Mouse (Mus musculus): Measurements from ENCODE around the gene Nanos2. TPM values are rescaled to one million over a fixed set of nuclear protein-coding genes. Genes with fewer than 3 reads are reported as not detected.

Gene Nanos2
- 0.07 and 0.09 TPM in 2 replicates for polyA plus RNA-seq (2012; rRNA removed)

DNA sequence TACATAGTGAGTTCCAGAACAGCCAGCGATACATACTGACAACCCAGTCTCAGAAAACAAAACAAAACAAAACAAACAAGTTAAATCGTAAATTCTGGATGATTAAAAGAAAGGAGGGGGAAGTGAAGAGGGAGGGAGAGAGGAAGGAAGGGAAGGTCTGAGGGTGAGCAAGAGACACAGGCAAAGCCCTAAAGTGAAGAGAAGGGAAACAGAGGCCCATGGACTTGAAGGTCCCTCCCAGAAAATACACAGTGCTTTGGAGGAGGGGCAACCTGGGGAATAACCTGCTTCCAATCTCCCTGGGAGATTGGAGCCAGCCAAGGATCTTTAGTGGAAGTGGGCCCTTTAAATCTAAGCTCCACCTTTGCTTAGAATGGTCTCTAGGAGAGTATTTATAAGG lies at the start of gene Nanos2:
TSS of gene Nanos2 (plus strand) at position 301 of the 400 bp plus-strand sequence.
- Histone ChIP-seq H3K4me1 (ENCODE audit: control insufficient read depth, insufficient read depth, low read length) (no peaks in the 10 kb centered on the region), H3K4me3 (replicated peaks; ENCODE audit: extremely low read depth, low read depth, low read length) (no peak within 1 kb of the TSS)
- WGBS = 31% methylated on average over 2 of the region's 2 CpGs
- no peak for TF ChIP-seq CTCF (IDR thresholded peaks at IDR 0.05; ENCODE audit: insufficient read depth, low read length)
- no peak for TF ChIP-seq POLR2A (IDR thresholded peaks at IDR 0.05; ENCODE audit: borderline replicate concordance, extremely low read depth, low read depth, low read length)
- DNase-seq = no peak

DNA sequence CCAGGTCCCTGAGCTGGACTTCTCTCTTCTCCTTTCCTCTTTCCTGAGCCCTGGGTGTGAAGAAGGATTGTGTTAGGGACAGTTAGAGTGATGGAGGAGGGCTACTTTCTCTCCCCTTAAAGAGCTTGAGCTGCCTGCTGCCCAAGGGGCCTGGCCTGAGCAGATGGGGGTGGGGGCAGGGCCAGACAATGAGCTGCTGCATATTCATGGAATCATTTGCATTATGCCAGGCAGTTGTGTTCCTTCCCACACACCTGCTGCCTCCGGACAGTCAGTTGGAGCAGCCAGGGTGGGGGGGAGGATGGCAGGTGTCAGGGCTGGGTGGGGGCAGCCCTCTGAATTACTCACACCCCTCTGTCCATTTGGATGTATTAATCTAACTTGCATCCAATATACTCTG lies 44.8 kb upstream of the Nanos2 start:
- peaks cover 6% of the 10 kb centered on the region for H3K4me1 ChIP-seq (ENCODE audit: control insufficient read depth, insufficient read depth, low read length)
- H3K4me3 ChIP-seq (replicated peaks; ENCODE audit: extremely low read depth, low read depth, low read length) = no peak overlapping the region
- 41% methylated on average over 1 of the region's 1 CpGs for WGBS
- TF ChIP-seq POLR2A (IDR thresholded peaks at IDR 0.05; ENCODE audit: borderline replicate concordance, extremely low read depth, low read depth, low read length) = no peak
- no peak for TF ChIP-seq CTCF (IDR thresholded peaks at IDR 0.05; ENCODE audit: insufficient read depth, low read length)
- DNase-seq = no peak

DNA sequence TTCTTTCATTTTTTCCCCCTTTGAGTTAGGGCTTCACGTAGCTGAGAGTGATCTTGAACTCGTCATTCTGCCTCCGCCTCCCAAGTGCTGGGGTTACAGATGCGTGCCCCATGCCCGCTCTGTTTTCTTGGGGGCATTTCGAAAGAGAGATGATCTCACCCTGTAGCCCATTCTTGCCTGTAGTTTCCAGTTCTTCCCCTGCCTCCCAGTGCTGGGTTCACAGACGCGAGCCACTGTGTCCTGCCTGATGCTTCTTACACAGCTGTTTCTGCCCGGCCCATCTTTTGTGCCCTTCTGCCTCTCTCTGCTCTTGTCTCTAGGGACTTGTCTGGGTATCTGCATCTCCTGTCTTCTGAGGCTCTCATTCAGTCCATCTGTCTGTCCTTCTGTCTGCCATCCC lies 44.4 kb upstream of the Nanos2 start:
- DNase-seq = no peak
- 71% methylated on average over 9 of the region's 9 CpGs for WGBS

DNA sequence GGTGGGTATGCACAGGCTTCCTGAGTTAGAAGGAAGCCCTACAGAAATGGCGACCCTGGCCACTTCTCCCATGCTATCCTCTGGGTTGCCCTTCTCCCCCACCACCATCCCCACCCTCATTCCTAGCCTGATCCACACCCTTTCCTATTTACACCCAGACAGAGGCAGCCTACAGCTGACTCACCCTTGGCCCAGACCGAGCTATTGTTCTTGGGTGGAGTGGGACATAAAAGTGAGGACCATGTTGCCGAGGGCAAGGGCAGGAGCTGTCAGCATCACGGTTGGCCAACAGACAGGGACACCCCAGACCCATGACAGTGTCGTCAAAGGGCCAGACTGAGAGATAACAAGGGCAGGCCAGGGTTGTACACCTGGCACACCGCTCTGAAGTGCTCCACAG lies 39.0 kb upstream of the Nanos2 start:
- TF ChIP-seq POLR2A (IDR thresholded peaks at IDR 0.05; ENCODE audit: borderline replicate concordance, extremely low read depth, low read depth, low read length) (peak; percentile 38; the same call in 1 of the 2 replicates), CTCF (IDR thresholded peaks at IDR 0.05; ENCODE audit: insufficient read depth, low read length) (no peak)
- 28% methylated on average over 6 of the region's 6 CpGs for WGBS
- Histone ChIP-seq H3K4me1 (ENCODE audit: control insufficient read depth, insufficient read depth, low read length) (peaks cover 21% of the 10 kb centered on the region), H3K4me3 (replicated peaks; ENCODE audit: extremely low read depth, low read depth, low read length) (no peak overlapping the region)
- DNase-seq = peak; percentile 51

More for the DNA sequence above, 44.4 kb upstream of the Nanos2 start:
- Histone ChIP-seq H3K4me3 (replicated peaks; ENCODE audit: extremely low read depth, low read depth, low read length) (no peak overlapping the region), H3K4me1 (ENCODE audit: control insufficient read depth, insufficient read depth, low read length) (peaks cover 10% of the 10 kb centered on the region)
- no peak for TF ChIP-seq CTCF (IDR thresholded peaks at IDR 0.05; ENCODE audit: insufficient read depth, low read length)
- no peak for TF ChIP-seq POLR2A (IDR thresholded peaks at IDR 0.05; ENCODE audit: borderline replicate concordance, extremely low read depth, low read depth, low read length)

DNA sequence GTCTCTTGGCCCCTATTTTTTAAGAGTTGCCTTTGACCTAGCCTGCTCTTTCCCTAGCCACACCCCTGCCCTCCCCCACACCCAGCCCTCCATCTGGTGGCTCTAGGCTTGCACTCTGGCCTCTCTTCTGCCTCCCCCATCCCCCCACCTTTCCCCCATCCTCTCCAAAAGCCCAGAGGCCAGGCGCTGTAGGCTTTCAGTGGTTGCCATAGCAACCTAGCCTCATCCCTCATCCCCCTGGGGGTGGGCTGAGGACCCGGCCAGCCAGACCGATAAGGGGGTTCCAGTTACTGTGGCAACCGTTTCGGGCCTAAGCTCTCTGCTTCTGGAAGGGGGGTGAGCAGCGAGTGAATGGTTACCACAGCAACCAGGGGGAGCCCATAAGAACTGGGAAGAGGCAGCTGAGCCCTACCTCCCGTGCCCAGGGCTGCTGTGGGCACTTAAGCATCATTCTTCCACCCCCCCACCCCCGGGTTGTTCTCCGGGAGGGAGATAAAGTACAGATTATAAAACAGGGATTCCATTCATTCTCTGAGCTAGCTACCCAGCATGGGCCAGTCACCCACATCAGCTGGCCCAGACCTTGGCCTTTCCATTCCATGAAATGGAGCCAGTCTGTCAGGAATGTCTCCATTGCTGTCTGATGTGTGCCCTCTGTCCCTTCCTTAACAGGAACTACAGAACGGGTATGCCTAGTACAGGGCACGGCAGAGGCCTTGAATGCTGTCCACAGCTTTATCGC lies 37.2 kb upstream of the Nanos2 start:
- WGBS = 38% methylated on average over 12 of the region's 12 CpGs
- TF ChIP-seq CTCF (IDR thresholded peaks at IDR 0.05; ENCODE audit: insufficient read depth, low read length) (no peak), POLR2A (IDR thresholded peaks at IDR 0.05; ENCODE audit: borderline replicate concordance, extremely low read depth, low read depth, low read length) (no peak)
- DNase-seq = no peak
- no peak overlapping the region for H3K4me3 ChIP-seq (replicated peaks; ENCODE audit: extremely low read depth, low read depth, low read length)
- peaks cover 21% of the 10 kb centered on the region for H3K4me1 ChIP-seq (ENCODE audit: control insufficient read depth, insufficient read depth, low read length)

DNA sequence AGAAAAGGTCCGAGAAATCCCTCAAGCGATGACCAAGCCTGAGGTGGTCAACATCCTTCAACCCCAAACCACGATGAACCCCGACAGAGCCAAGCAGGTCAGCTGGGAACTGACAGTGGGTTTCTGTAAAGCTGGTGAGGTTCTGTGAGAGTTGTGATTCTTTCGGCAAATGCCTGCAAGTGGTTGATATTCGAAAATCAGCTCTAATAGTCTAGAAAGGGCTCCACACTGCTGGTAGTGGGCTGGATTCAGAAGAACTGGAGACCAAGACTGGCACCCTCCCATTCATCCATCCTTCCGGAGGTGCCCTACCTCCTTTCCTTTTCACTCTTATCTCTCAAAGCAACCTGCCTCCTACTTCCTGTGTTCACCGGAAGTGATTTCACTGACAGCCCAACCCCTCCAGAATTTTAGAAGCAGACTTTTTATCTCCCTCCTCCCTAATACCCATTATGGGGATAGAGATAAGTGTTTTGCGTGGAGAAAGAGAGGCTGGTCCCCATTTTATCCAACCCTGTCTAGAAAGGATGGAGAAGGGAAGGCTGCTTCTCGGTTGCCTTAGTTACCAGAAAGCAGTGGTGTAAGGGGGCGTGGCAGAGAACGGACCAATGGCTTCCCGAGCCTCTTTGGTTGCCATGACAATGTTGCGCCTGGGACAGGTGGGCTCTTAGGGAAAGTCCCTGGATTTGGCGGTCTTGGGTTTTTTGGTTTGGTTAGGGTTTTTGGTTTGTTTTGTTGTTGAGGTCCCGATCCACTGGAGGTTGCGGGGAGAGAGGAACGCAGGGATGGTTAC lies 36.5 kb upstream of the Nanos2 start:
- TF ChIP-seq POLR2A (IDR thresholded peaks at IDR 0.05; ENCODE audit: borderline replicate concordance, extremely low read depth, low read depth, low read length) (no peak), CTCF (IDR thresholded peaks at IDR 0.05; ENCODE audit: insufficient read depth, low read length) (no peak)
- Histone ChIP-seq H3K4me3 (replicated peaks; ENCODE audit: extremely low read depth, low read depth, low read length) (no peak overlapping the region), H3K4me1 (ENCODE audit: control insufficient read depth, insufficient read depth, low read length) (peaks cover 21% of the 10 kb centered on the region)
- 26% methylated on average over 18 of the region's 18 CpGs for WGBS
- no peak for DNase-seq

DNA sequence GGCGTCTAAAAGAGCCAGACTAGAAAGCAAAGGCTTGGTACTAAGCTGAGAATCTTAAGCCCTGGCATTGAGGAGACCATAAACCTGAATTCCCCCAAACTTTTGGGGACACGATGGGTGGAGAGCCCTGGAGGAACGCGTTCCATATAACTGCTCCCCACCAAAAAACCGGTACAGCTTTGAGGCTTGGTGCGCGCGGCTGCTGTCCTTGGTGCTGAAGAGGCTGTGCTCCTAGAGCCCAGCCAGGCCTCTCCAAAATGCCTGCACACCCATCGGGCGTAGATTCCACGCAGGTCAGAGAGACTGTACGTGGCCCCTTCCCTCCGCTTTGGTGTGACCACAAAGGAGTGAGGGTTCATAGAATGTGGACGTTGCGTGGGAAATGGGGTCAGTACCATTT lies 35.8 kb upstream of the Nanos2 start:
- Histone ChIP-seq H3K4me1 (ENCODE audit: control insufficient read depth, insufficient read depth, low read length) (peaks cover 21% of the 10 kb centered on the region), H3K4me3 (replicated peaks; ENCODE audit: extremely low read depth, low read depth, low read length) (no peak overlapping the region)
- TF ChIP-seq CTCF (IDR thresholded peaks at IDR 0.05; ENCODE audit: insufficient read depth, low read length) (no peak), POLR2A (IDR thresholded peaks at IDR 0.05; ENCODE audit: borderline replicate concordance, extremely low read depth, low read depth, low read length) (no peak)
- WGBS = 29% methylated on average over 15 of the region's 15 CpGs
- DNase-seq = peak; percentile 37

DNA sequence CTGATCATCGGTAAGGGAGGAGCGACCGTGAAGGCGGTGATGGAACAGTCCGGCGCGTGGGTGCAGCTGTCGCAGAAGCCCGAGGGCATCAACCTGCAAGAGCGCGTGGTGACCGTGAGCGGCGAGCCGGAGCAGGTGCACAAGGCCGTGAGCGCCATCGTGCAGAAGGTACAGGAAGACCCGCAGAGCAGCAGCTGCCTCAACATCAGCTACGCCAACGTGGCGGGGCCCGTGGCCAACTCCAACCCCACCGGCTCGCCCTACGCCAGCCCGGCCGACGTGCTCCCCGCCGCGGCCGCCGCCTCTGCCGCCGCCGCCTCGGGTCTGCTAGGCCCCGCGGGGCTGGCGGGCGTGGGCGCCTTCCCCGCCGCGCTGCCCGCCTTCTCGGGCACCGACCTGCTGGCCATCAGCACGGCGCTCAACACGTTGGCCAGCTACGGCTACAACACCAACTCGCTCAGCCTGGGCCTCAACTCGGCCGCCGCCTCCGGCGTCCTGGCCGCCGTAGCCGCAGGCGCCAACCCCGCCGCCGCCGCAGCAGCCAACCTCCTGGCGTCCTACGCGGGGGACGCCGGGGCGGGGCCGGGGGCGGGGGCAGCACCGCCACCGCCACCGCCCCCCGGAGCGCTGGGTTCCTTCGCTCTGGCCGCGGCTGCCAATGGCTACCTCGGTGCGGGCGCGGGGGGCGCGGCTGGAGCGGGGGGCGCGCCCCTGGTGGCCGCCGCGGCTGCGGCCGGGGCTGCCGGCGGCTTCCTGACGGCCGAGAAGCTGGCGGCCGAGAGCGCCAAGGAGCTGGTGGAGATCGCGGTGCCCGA lies 29.4 kb upstream of the Nanos2 start:
- H3K4me1 ChIP-seq (ENCODE audit: control insufficient read depth, insufficient read depth, low read length) = peaks cover 6% of the 10 kb centered on the region; the same call in 1 of the 2 replicates
- no peak for TF ChIP-seq POLR2A (IDR thresholded peaks at IDR 0.05; ENCODE audit: borderline replicate concordance, extremely low read depth, low read depth, low read length)
- peak; percentile 55 for DNase-seq
- 4% methylated on average over 107 of the region's 107 CpGs for WGBS
- H3K4me3 ChIP-seq (replicated peaks; ENCODE audit: extremely low read depth, low read depth, low read length) = peak overlapping the region; percentile 56

DNA sequence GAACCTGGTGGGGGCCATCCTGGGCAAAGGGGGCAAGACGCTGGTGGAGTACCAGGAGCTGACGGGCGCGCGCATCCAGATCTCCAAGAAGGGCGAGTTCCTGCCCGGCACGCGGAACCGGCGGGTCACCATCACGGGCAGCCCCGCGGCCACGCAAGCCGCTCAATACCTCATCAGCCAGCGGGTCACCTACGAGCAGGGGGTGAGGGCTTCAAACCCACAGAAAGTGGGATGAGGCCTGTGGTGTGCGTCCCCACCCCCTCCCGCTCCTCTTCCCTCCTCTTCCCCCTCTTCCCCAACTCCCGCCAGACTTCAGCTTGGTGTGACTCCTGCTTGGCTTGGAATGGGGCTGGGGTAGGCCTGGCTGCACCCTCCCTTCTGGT lies 28.8 kb upstream of the Nanos2 start:
- WGBS = 14% methylated on average over 21 of the region's 21 CpGs
- Histone ChIP-seq H3K4me3 (replicated peaks; ENCODE audit: extremely low read depth, low read depth, low read length) (peak overlapping the region; percentile 6), H3K4me1 (ENCODE audit: control insufficient read depth, insufficient read depth, low read length) (peaks cover 8% of the 10 kb centered on the region; the same call in 1 of the 2 replicates)
- DNase-seq = no peak
- no peak for TF ChIP-seq CTCF (IDR thresholded peaks at IDR 0.05; ENCODE audit: insufficient read depth, low read length)
